Mouse (Mus musculus) lung, adult 18-20 months (tissue): Measurements from ENCODE around the gene Smok3c.
"Not testable (repeated sequence)": the region's sequence is repeated elsewhere in the genome, so short reads cannot be mapped to it uniquely, and the experiment has no call there.

Experiments
- DNase-seq, 2 experiments: peaks; one replicate each; pipeline ENCODE4 v3.0.0; 2022; ENCODE audit warnings: mixed read lengths in 2 of 2

The Smok3c gene

GRCm38 (mm10) chr5:138052894-138053293 lies at the start of gene Smok3c:
Gene Smok3c (plus strand): TSS chr5:138053194.
- not testable (repeated sequence) for DNase-seq

- DNase-seq, result no peak
Measured at GRCm38 (mm10) chr5:138009437-138009836, 43.6 kb upstream of the Smok3c start.

GRCm38 (mm10) chr5:138012382-138012781 lies 40.6 kb upstream of the Smok3c start:
- DNase-seq, result no peak

GRCm38 (mm10) chr5:138016530-138016929 lies 36.5 kb upstream of the Smok3c start:
- DNase-seq, result no peak

GRCm38 (mm10) chr5:138016997-138017396 lies 36.0 kb upstream of the Smok3c start:
- no peak for DNase-seq

GRCm38 (mm10) chr5:138019577-138019976 lies 33.4 kb upstream of the Smok3c start:
- not testable (repeated sequence) for DNase-seq

- DNase-seq, result not testable (repeated sequence)
Measured at GRCm38 (mm10) chr5:138020961-138021479, 32.0 kb upstream of the Smok3c start, which contains the start of the genes Smok3a and Smok3b. Gene Smok3a (plus strand): TSS chr5:138021261. Gene Smok3b (plus strand): TSS chr5:138021429.

GRCm38 (mm10) chr5:138073803-138074202 lies 20.8 kb downstream of the Smok3c start:
- no peak for DNase-seq

- DNase-seq, result no peak
Measured at GRCm38 (mm10) chr5:138075684-138076083, 22.7 kb downstream of the Smok3c start.

- DNase-seq, result no peak
Measured at GRCm38 (mm10) chr5:138076148-138076547, 23.2 kb downstream of the Smok3c start.

GRCm38 (mm10) chr5:138080456-138080855 lies 27.5 kb downstream of the Smok3c start:
- no peak for DNase-seq

- no peak for DNase-seq
Measured at GRCm38 (mm10) chr5:138081446-138081845, 28.5 kb downstream of the Smok3c start.

GRCm38 (mm10) chr5:138083318-138083900 lies 30.4 kb downstream of the Smok3c start:
- no peak for DNase-seq

GRCm38 (mm10) chr5:138083936-138084335 lies 30.9 kb downstream of the Smok3c start:
- DNase-seq, result no peak

- no peak for DNase-seq
Measured at GRCm38 (mm10) chr5:138084507-138084906, 31.5 kb downstream of the Smok3c start.

- peak; percentile 82 to 88 for DNase-seq
Measured at GRCm38 (mm10) chr5:138084996-138085395, 32.0 kb downstream of the Smok3c start, which contains the start of gene Zkscan1. Gene Zkscan1 (plus strand): TSS chr5:138085084.

GRCm38 (mm10) chr5:138085421-138085911 lies 32.5 kb downstream of the Smok3c start:
- peak in 1 of 2 experiments; percentile 21 for DNase-seq

- DNase-seq, result no peak
Measured at GRCm38 (mm10) chr5:138086842-138087241, 33.8 kb downstream of the Smok3c start.

GRCm38 (mm10) chr5:138088366-138088765 lies 35.4 kb downstream of the Smok3c start:
- DNase-seq, result peak in 1 of 2 experiments; percentile 18

GRCm38 (mm10) chr5:138089108-138089551 lies 36.1 kb downstream of the Smok3c start:
- DNase-seq, result no peak

GRCm38 (mm10) chr5:138090271-138090670 lies 37.3 kb downstream of the Smok3c start:
- no peak for DNase-seq

- DNase-seq, result no peak
Measured at GRCm38 (mm10) chr5:138090737-138091136, 37.7 kb downstream of the Smok3c start.

GRCm38 (mm10) chr5:138092771-138093170 lies 39.8 kb downstream of the Smok3c start:
- DNase-seq, result no peak

- DNase-seq, result no peak
Measured at GRCm38 (mm10) chr5:138094474-138094873, 41.5 kb downstream of the Smok3c start.
